Mouse (Mus musculus) spleen, adult 2 months (tissue): ENCODE results near the gene Gpha2.

ENCODE experiments used
- CTCF ChIP-seq: fragments of 200-500 bp; IDR thresholded peaks from 2 replicates; pipeline ENCODE4 v1.5.1; 2011; ENCODE audit warnings: mild to moderate bottlenecking, inconsistent platforms; ENCODE audit not compliant: insufficient read depth, insufficient read length, insufficient replicate concordance; ENCODE audit errors: extremely low read depth
- POLR2A ChIP-seq: fragments of 200-500 bp; IDR thresholded peaks from 2 replicates; pipeline ENCODE4 v1.6.1; 2011; ENCODE audit warnings: low read depth, low read length, inconsistent platforms

DNA sequence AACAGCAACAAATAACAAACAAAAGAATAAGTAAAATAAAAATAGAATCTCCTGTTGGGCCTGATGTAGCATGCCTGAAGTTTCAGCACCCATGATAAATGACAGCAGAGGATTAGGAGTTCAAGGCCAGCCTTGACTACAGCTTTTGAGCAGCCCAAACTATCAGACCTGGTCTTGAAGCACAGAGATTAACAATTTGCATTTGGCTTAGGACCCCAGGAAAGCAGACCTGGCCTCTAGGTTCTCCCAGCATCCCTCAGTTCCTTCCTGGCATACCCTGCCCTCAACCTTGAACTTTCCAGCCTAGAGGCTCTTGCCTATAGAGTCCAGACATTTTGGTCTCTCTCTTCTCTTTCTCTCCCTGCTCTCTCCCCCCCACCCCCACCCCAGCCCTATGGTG, 12.6 kb downstream of the Gpha2 start:
- no peak for TF ChIP-seq CTCF
- no peak for TF ChIP-seq POLR2A
